Mouse (Mus musculus) thymus, adult 2 months (tissue): Measurements from ENCODE around the gene Smn1.
"Not testable (repeated sequence)": the region's sequence is repeated elsewhere in the genome, so short reads cannot be mapped to it uniquely, and the experiment has no call there.

Experiments used
- CTCF ChIP-seq: fragments of 200-500 bp; IDR thresholded peaks from 2 replicates; pipeline ENCODE4 v1.5.1; 2012; ENCODE audit warnings: mild to moderate bottlenecking, control low read depth, low read length, moderate library complexity, borderline replicate concordance; ENCODE audit not compliant: control insufficient read depth, poor library complexity, insufficient read depth; ENCODE audit errors: extremely low read depth
- POLR2A ChIP-seq: fragments of 200-500 bp; IDR thresholded peaks from 2 replicates; pipeline ENCODE4 v1.6.1; 2012; ENCODE audit warnings: mild to moderate bottlenecking, low read length, control low read depth, moderate library complexity; ENCODE audit not compliant: control insufficient read depth, poor library complexity, insufficient read depth; ENCODE audit errors: extremely low read depth

- not testable (repeated sequence) for TF ChIP-seq CTCF, POLR2A
Observed at GRCm38 (mm10) chr13:100162467-100162866, 37.8 kb downstream of the Smn1 start.
